Mouse (Mus musculus) limb, embryonic 13.5 days (tissue): ENCODE data around the gene Tprkb. TPM values are rescaled to one million over a fixed set of nuclear protein-coding genes. Genes with fewer than 3 reads are reported as not detected.
"Not testable (repeated sequence)": the region's sequence is repeated elsewhere in the genome, so short reads cannot be mapped to it uniquely, and the experiment has no call there.

ENCODE experiments used
- ATAC-seq: fragments of 200-750 bp; cut with Nextera tagmentation; 2 replicates; pipeline ENCODE4 v1.8.0; 2017; ENCODE audit warnings: low read depth, moderate number of reproducible peaks, moderate TSS enrichment; ENCODE audit not compliant: low FRiP score
- H3K27ac ChIP-seq: fragments of 300-500 bp; sonication (generic); 2 replicates; pipeline ENCODE4 v1.5.1; 2015; ENCODE audit warnings: inconsistent platforms, mild to moderate bottlenecking, moderate library complexity
- H3K27me3 ChIP-seq: fragments of 300-500 bp; sonication (generic); 2 replicates; pipeline ENCODE4 v1.6.1; 2015; ENCODE audit warnings: mild to moderate bottlenecking, inconsistent platforms
- H3K36me3 ChIP-seq: fragments of 300-500 bp; sonication (generic); 2 replicates; pipeline ENCODE4 v1.6.1; 2015; ENCODE audit warnings: inconsistent platforms, mild to moderate bottlenecking, moderate library complexity
- H3K4me1 ChIP-seq: fragments of 300-500 bp; sonication (generic); 2 replicates; pipeline ENCODE4 v1.6.1; 2015; ENCODE audit warnings: inconsistent platforms
- H3K4me2 ChIP-seq: fragments of 300-500 bp; sonication (generic); replicated peaks from 2 replicates; pipeline ENCODE4 v1.6.1; 2015; ENCODE audit warnings: inconsistent platforms, mild to moderate bottlenecking, moderate library complexity
- H3K4me3 ChIP-seq: fragments of 300-500 bp; sonication (generic); 2 replicates; pipeline ENCODE4 v1.5.1; 2015; ENCODE audit warnings: moderate library complexity, mild to moderate bottlenecking, inconsistent platforms
- H3K9ac ChIP-seq: fragments of 300-500 bp; sonication (generic); 2 replicates; pipeline ENCODE4 v1.6.1; 2015; ENCODE audit warnings: mild to moderate bottlenecking, inconsistent platforms
- H3K9me3 ChIP-seq: fragments of 300-500 bp; sonication (generic); 2 replicates; pipeline ENCODE4 v1.6.1; 2016; ENCODE audit warnings: inconsistent platforms
- WGBS: fragments of 180-500 bp; shearing (Covaris S2); methylation state at CpG from one replicate; pipeline ENCODE4 v1.1.7; 2015; 5-methylcytosine and 5-hydroxymethylcytosine counted together
- polyA plus RNA-seq: library from polyadenylated mRNA; unstranded; fragments of >200 nt; fragmentation: Nextera tagmentation; extraction: Ambion mirVana; gene quantifications from 2 replicates; pipeline ENCODE4 v1.2.1, GENCODE M21; 2015

Tprkb gene
- polyA plus RNA-seq, 1 experiment from 2014 or later = 38.8 TPM

DNA sequence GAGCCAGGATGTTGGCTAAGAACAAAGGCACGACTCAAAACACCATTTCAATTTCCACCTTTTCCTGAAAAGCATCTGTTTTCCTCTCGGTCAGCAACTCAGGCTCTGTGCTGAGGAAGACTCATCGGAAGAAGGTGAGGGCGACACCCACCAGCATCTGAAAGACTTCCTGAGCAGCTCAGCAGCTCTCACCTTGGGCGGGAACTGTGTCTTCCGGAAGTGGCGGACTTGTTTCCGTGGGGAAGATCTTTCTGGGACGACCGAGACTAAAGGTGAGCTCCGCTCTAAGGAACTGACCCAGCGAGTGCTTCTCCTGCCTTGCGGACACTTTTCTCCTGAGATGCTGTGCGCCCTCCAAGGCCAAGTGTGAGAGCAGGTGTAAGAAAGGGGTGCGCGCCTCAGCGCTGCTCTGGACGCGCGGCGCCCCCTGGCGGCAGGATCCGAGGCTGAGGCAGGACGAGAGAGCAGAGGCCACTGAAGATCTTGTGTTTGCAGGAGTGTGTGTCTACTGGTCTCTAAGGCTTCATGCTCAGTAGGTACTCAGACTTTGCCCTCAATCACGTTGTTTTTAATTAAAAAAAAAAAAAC, 16.5 kb upstream of the Tprkb start:
- not testable (repeated sequence) for H3K4me1 ChIP-seq, H3K4me2 ChIP-seq, H3K9ac ChIP-seq, H3K27ac ChIP-seq, H3K4me3 ChIP-seq, H3K27me3 ChIP-seq, H3K36me3 ChIP-seq, ATAC-seq
- 75% methylated on average over 25 of the region's 25 CpGs for WGBS
- peaks cover 13% of the 10 kb centered on the region; the same call in 1 of the 2 replicates for H3K9me3 ChIP-seq

- H3K9me3 ChIP-seq, H3K27ac ChIP-seq, H3K9ac ChIP-seq, ATAC-seq, H3K4me2 ChIP-seq, H3K4me3 ChIP-seq, H3K4me1 ChIP-seq, H3K27me3 ChIP-seq, H3K36me3 ChIP-seq: not testable (repeated sequence)
- WGBS = 73% methylated on average over 6 of the region's 8 CpGs
Observed at GRCm38 (mm10) chr6:85898596-85899475, 12.8 kb upstream of the Tprkb start.

GRCm38 (mm10) chr6:85902303-85902702, 9.4 kb upstream of the Tprkb start:
- H3K4me1 ChIP-seq = no peaks in the 10 kb centered on the region
- no peaks in the 10 kb centered on the region for H3K9me3 ChIP-seq
- no peaks in the 10 kb centered on the region for H3K36me3 ChIP-seq
- no peak for ATAC-seq
- H3K27ac ChIP-seq = no peak overlapping the region
- H3K9ac ChIP-seq = no peak overlapping the region
- no peaks in the 10 kb centered on the region for H3K27me3 ChIP-seq
- no peak overlapping the region for H3K4me2 ChIP-seq
- no peak overlapping the region for H3K4me3 ChIP-seq
- WGBS = 92% methylated on average over 2 of the region's 2 CpGs

- not testable (repeated sequence) for H3K9ac ChIP-seq, H3K9me3 ChIP-seq, H3K27ac ChIP-seq, H3K36me3 ChIP-seq, ATAC-seq, H3K4me1 ChIP-seq, H3K27me3 ChIP-seq
- H3K4me2 ChIP-seq = peak within 1 kb of the TSS; percentile 49
- H3K4me3 ChIP-seq = peak within 1 kb of the TSS; percentile 28
- WGBS = 16% methylated on average over 20 of the region's 20 CpGs
Observed at GRCm38 (mm10) chr6:85904642-85905061, 7.0 kb upstream of the Tprkb start, which contains the start of gene Nat8f4. Gene Nat8f4, minus strand, starts transcription at chr6:85904884.

DNA sequence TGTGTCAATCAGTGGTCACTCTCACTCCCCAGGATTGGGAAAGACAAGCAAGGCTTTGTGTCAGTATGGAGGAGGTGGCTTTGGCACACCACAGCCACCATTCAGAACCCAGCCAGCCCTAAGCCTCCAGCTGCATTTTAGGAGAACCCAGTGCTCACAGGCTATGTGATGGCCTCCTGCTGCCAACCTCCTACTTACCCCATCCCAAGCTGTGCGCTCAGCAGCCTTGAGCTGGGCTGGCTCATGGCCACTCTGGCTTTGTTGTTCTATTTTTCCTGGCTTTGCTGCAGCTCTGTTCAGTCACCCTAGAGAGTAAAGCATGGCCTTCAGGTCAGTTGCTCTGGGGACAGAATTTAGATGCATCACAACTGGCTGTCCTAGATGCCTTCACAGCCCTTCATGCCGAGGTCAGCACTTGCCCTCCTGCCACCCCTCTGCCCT, 4.7 kb upstream of the Tprkb start:
- not testable (repeated sequence) for H3K36me3 ChIP-seq, H3K9me3 ChIP-seq, H3K4me3 ChIP-seq, H3K27me3 ChIP-seq, H3K4me2 ChIP-seq, H3K27ac ChIP-seq, ATAC-seq, H3K9ac ChIP-seq, H3K4me1 ChIP-seq
- WGBS = 69% methylated on average over 2 of the region's 2 CpGs

GRCm38 (mm10) chr6:85908341-85908740, 3.3 kb upstream of the Tprkb start:
- Histone ChIP-seq H3K36me3 (no peaks in the 10 kb centered on the region), H3K9me3 (no peaks in the 10 kb centered on the region), H3K4me1 (no peaks in the 10 kb centered on the region), H3K4me2 (no peak overlapping the region), H3K27ac (no peak overlapping the region), H3K27me3 (no peaks in the 10 kb centered on the region), H3K9ac (no peak overlapping the region), H3K4me3 (no peak overlapping the region)
- 62% methylated on average over 3 of the region's 3 CpGs for WGBS
- no peak for ATAC-seq

DNA sequence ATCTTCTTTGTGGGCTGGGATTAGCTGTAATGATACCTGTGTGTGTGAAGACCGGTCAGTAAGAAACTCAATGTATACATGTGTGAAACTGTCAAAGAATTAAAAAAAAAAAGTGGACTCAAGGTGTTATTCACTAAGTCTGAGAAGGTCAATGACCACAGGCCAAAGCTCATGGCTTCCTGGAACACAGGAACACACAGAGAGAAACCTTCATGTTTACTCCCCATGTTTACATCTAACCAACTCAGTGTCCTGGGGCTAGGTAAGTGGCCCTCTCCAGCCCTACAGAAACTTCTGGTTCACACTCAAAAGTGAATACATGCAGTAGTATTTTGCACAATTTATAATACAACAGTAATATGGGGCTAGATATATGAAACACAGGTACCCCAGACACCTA, 2.0 kb upstream of the Tprkb start:
- Histone ChIP-seq H3K27me3 (no peaks in the 10 kb centered on the region), H3K4me2 (no peak overlapping the region), H3K9me3 (no peaks in the 10 kb centered on the region), H3K36me3 (no peaks in the 10 kb centered on the region), H3K4me3 (no peak overlapping the region), H3K27ac (no peak overlapping the region), H3K4me1 (peaks cover 3% of the 10 kb centered on the region), H3K9ac (no peak overlapping the region)
- WGBS = 97% methylated on average over 1 of the region's 1 CpGs
- no peak for ATAC-seq

DNA sequence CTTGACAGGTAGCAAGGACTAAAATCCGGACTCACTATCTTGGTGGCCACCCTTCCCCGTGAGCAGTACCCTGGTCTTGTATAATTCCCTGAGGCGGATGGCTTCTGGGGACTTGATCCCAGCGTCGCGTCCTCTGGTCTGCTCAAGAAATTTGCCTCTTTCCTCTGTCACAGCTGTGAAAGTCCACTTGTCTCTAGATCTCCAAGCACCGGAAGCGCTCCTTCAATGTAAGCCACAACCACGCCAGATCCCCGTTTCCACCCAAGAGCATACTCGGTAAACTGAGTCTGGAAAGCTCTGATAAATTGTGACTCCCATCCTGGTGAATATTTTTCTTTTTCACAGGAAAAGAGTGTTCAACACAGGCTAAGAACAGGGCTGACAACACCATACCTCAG, 3.5 kb downstream of the Tprkb start:
- Histone ChIP-seq H3K4me3 (peak overlapping the region; percentile 60), H3K9ac (peak overlapping the region; percentile 83), H3K9me3 (no peaks in the 10 kb centered on the region), H3K4me1 (peaks cover 13% of the 10 kb centered on the region), H3K36me3 (no peaks in the 10 kb centered on the region), H3K27ac (peak overlapping the region; percentile 85), H3K27me3 (no peaks in the 10 kb centered on the region), H3K4me2 (peak overlapping the region; percentile 83)
- 3% methylated on average over 11 of the region's 11 CpGs for WGBS
- 0 out of 2 replicates have a peak, but pooled peaks have one; percentile 13 for ATAC-seq

GRCm38 (mm10) chr6:85915539-85916513, 4.2 kb downstream of the Tprkb start, which contains the start of gene Nat8f1:
Gene Nat8f1, minus strand, starts transcription at chr6:85915687.
- H3K27me3 ChIP-seq, H3K9me3 ChIP-seq, H3K36me3 ChIP-seq: not testable (repeated sequence)
- Histone ChIP-seq H3K4me2 (peak within 1 kb of the TSS; percentile 83), H3K4me3 (peak within 1 kb of the TSS; percentile 60), H3K4me1 (peaks cover 13% of the 10 kb centered on the region), H3K9ac (peak within 1 kb of the TSS; percentile 83), H3K27ac (peak within 1 kb of the TSS; percentile 85)
- WGBS = under 1% methylated on average over 61 of the region's 61 CpGs
- peak; percentile 96 for ATAC-seq

DNA sequence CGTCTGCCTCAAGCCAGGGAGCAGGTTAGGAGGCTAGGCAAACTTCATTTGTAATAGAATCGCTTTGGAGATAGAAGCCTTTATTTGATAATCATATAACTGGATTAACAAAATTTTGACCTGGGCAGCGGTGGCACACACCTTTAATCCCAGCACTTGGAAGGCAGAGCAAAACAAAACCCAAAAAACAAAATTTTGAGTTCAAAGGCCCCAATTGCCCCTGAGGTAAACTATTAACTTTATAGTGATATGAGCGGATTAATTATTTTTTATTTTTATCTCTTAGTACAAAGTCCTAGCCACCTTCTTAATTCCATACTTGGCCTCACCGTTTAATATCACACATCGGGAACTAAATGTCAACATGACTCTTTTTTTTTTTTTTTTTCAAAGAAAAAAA, 4.9 kb downstream of the Tprkb start:
- peak overlapping the region; percentile 60 for H3K4me3 ChIP-seq
- peak overlapping the region; percentile 83 for H3K9ac ChIP-seq
- WGBS = 83% methylated on average over 6 of the region's 6 CpGs
- H3K36me3 ChIP-seq = peaks cover 7% of the 10 kb centered on the region
- no peaks in the 10 kb centered on the region for H3K27me3 ChIP-seq
- H3K9me3 ChIP-seq = no peaks in the 10 kb centered on the region
- no peak for ATAC-seq
- H3K4me2 ChIP-seq = peak overlapping the region; percentile 83
- no peak overlapping the region for H3K27ac ChIP-seq
- peaks cover 13% of the 10 kb centered on the region for H3K4me1 ChIP-seq

DNA sequence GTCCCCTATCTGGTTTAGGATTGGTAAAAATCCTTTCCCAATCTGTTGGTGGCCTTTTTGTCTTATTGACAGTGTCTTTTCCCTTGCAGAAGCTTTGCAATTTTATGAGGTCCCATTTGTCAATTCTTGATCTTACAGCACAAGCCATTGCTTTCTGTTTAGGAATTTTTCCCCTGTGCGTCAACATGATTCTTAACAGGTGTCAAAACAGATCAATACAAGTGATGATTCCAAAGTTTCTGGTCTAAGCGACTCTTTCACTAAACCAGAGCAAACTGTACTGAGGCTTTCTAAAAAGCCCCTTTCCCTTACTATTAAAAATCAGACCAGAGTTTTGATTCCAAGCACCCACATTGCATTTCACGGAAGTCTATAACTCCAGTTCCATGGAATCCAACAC, 6.7 kb downstream of the Tprkb start:
- H3K4me2 ChIP-seq, H3K9ac ChIP-seq, H3K9me3 ChIP-seq, H3K4me3 ChIP-seq, H3K27ac ChIP-seq, H3K27me3 ChIP-seq, ATAC-seq: not testable (repeated sequence)
- Histone ChIP-seq H3K4me1 (peaks cover 13% of the 10 kb centered on the region), H3K36me3 (peaks cover 22% of the 10 kb centered on the region)
- 94% methylated on average over 3 of the region's 3 CpGs for WGBS
